Comparison of ENCODE assay signal across 8 mouse cellular contexts in genomic region chr5:32459882-32460751, GRCm38 (mm10). TPM values are rescaled to one million over a fixed set of nuclear protein-coding genes. Genes with fewer than 3 reads are reported as not detected.
A peak's percentile ranks its signal among the peaks of the same experiment; 100 is the strongest.
DNase-seq lines count a peak whose midpoint lies in the region; ATAC-seq and TF ChIP-seq lines count a peak whose summit lies in the region.

No protein-coding gene starts in this region.

- H3K27ac ChIP-seq in brown adipose tissue, adult 24 weeks (replicated peaks; ENCODE audit: low read depth, low read length) = peak overlapping the region; percentile 95
- peak overlapping the region; percentile 98 for H3K27ac ChIP-seq in forebrain, postnatal 0 days (ENCODE audit: low read depth, low read length)
- peak overlapping the region; percentile 99 for H3K27ac ChIP-seq in intestine, embryonic 15.5 days
- peak overlapping the region; percentile 98 for H3K27ac ChIP-seq in liver, postnatal 0 days (ENCODE audit: low read depth)

- WGBS in forebrain, postnatal 0 days = under 1% methylated on average over 19 of the region's 19 CpGs
- WGBS in intestine, embryonic 15.5 days = under 1% methylated on average over 19 of the region's 19 CpGs
- WGBS in liver, postnatal 0 days (ENCODE audit: insufficient replicate concordance) = under 1% methylated on average over 19 of the region's 19 CpGs

- no peaks in the 10 kb centered on the region for H3K9me3 ChIP-seq in forebrain, postnatal 0 days (ENCODE audit: low read length)
- H3K9me3 ChIP-seq in intestine, embryonic 15.5 days = no peaks in the 10 kb centered on the region
- H3K9me3 ChIP-seq in liver, postnatal 0 days (ENCODE audit: low read length) = no peaks in the 10 kb centered on the region

- peak; percentile 42 for DNase-seq in left cerebral cortex, postnatal 4 days
- no peak for DNase-seq in left cerebral cortex, adult 11 months (ENCODE audit: low spot score)
- peak; percentile 62 for DNase-seq in forebrain, postnatal 0 days
- peak; percentile 52 for DNase-seq in liver, postnatal 0 days
- peak; percentile 61 for DNase-seq in retina, embryonic 14.5 days (ENCODE audit: low spot score)

- H3K36me3 ChIP-seq in forebrain, postnatal 0 days (ENCODE audit: insufficient read depth) = no peaks in the 10 kb centered on the region
- H3K36me3 ChIP-seq in intestine, embryonic 15.5 days = no peaks in the 10 kb centered on the region
- no peaks in the 10 kb centered on the region for H3K36me3 ChIP-seq in liver, postnatal 0 days (replicated peaks; ENCODE audit: insufficient read depth, low read length)

- H3K4me3 ChIP-seq in brown adipose tissue, adult 24 weeks (ENCODE audit: insufficient read depth, low read depth, low read length) = peak overlapping the region; percentile 98
- peak overlapping the region; percentile 97 for H3K4me3 ChIP-seq in forebrain, postnatal 0 days (ENCODE audit: low read depth, low read length)
- H3K4me3 ChIP-seq in intestine, embryonic 15.5 days (replicated peaks) = peak overlapping the region; percentile 85
- H3K4me3 ChIP-seq in liver, postnatal 0 days (ENCODE audit: low read depth, low read length) = peak overlapping the region; percentile 89

- H3K9ac ChIP-seq in forebrain, postnatal 0 days = peak overlapping the region; percentile 95
- H3K9ac ChIP-seq in intestine, embryonic 15.5 days = peak overlapping the region; percentile 97
- peak overlapping the region; percentile 95 for H3K9ac ChIP-seq in liver, postnatal 0 days (replicated peaks)

- TF ChIP-seq CTCF in forebrain, postnatal 0 days (IDR thresholded peaks at IDR 0.05; ENCODE audit: low read depth) = peak; percentile 47
- peak; percentile 59 for TF ChIP-seq CTCF in liver, postnatal 0 days (IDR thresholded peaks at IDR 0.05; ENCODE audit: low read depth)

- H3K4me2 ChIP-seq in forebrain, postnatal 0 days (ENCODE audit: low read depth) = peak overlapping the region; percentile 63
- H3K4me2 ChIP-seq in intestine, embryonic 15.5 days (replicated peaks) = peak overlapping the region; percentile 57
- H3K4me2 ChIP-seq in liver, postnatal 0 days (ENCODE audit: low read depth, low read length) = peak overlapping the region; percentile 66

- TF ChIP-seq EP300 in liver, postnatal 0 days (IDR thresholded peaks at IDR 0.05; ENCODE audit: low read depth) = 0 out of 2 replicates have a peak, but pooled peaks have one; percentile 29

- no peak for ATAC-seq in forebrain, postnatal 0 days
- ATAC-seq in intestine, embryonic 15.5 days = no peak
- no peak for ATAC-seq in liver, postnatal 0 days
- ATAC-seq in activated CD4-positive, CD25-positive, alpha-beta regulatory T cell, adult 4 months = no peak

- peaks cover 10% of the 10 kb centered on the region for H3K4me1 ChIP-seq in brown adipose tissue, adult 24 weeks (ENCODE audit: control insufficient read depth, insufficient read depth, insufficient read length, low read length)
- H3K4me1 ChIP-seq in forebrain, postnatal 0 days (ENCODE audit: insufficient read depth) = 0 out of 2 replicates have a peak, but pooled peaks cover 13% of the 10 kb centered on the region
- H3K4me1 ChIP-seq in intestine, embryonic 15.5 days (replicated peaks) = peaks cover 3% of the 10 kb centered on the region; the same call in 1 of the 2 replicates
- H3K4me1 ChIP-seq in liver, postnatal 0 days (ENCODE audit: insufficient read depth) = peaks cover 23% of the 10 kb centered on the region

- intact Hi-C loops in left cerebral cortex, postnatal 4 days (cut with DNase I) = loop anchor here (2.0 to 5.0 kb wide), 2 partner anchors 123 to 139 kb away; no protein-coding TSS in a partner anchor

- no peaks in the 10 kb centered on the region for H3K27me3 ChIP-seq in forebrain, postnatal 0 days (ENCODE audit: insufficient read depth, low read length)
- no peaks in the 10 kb centered on the region for H3K27me3 ChIP-seq in intestine, embryonic 15.5 days (replicated peaks)
- no peaks in the 10 kb centered on the region for H3K27me3 ChIP-seq in liver, postnatal 0 days (ENCODE audit: insufficient read depth, low read length)

RNA-seq across cellular contexts. Expression of gene Ppp1cb, which starts 1.5 kb away (rescaled TPM):
- 100 to 1,000 TPM; 362 to 387 TPM for total RNA-seq in left cerebral cortex, postnatal 4 days (2021)
- 510 and 585 TPM in 2 replicates for polyA plus RNA-seq in brown adipose tissue, adult 24 weeks (2012; ENCODE audit: insufficient read depth, insufficient read length, missing spikeins)
- 166 and 195 TPM in 2 replicates for total RNA-seq in forebrain, postnatal 0 days (2014; rRNA removed)
- 205 and 209 TPM in 2 replicates for polyA plus RNA-seq in forebrain, postnatal 0 days (2015; fragmentation: Nextera tagmentation; extraction: Ambion mirVana)
- 200 and 237 TPM in 2 replicates for polyA plus RNA-seq in intestine, embryonic 15.5 days (2015; fragmentation: Nextera tagmentation; extraction: Ambion mirVana)
- polyA plus RNA-seq in liver, postnatal 0 days (2015; fragmentation: Nextera tagmentation; extraction: Ambion mirVana) = 90.7 and 94.5 TPM in 2 replicates
- polyA plus RNA-seq in activated CD4-positive, CD25-positive, alpha-beta regulatory T cell, adult 4 months (2017; shearing (Covaris generic)) = 100 to 1,000 TPM in 1 of 2 experiments, 10 to 100 TPM in 1; 85.8 to 154 TPM
